19 mouse cellular contexts compared by ENCODE assay signal in genomic region chr17:10406311-10406710, GRCm38 (mm10).
DNase-seq lines count a peak whose midpoint lies in the region; ATAC-seq and TF ChIP-seq lines count a peak whose summit lies in the region.
"Had no signal": no experiment of that assay in that cellular context is flagged by ENCODE, and none has a peak within 500 bp of the region (broad histone marks: within the 10 kb centered on the region; RNA-seq: fewer than 3 reads in every experiment).

No protein-coding gene starts in this region.

- TF ChIP-seq CTCF in hindbrain, postnatal 0 days (IDR thresholded peaks at IDR 0.05; ENCODE audit: low read depth), result no peak

- no peak overlapping the region for H3K4me3 ChIP-seq in hindbrain, postnatal 0 days (ENCODE audit: low read length)
- no peak overlapping the region for H3K4me3 ChIP-seq in hindbrain, embryonic 13.5 days
- no peak overlapping the region for H3K4me3 ChIP-seq in brown adipose tissue, adult 24 weeks (ENCODE audit: insufficient read depth, low read depth, low read length)
- no peak overlapping the region for H3K4me3 ChIP-seq in forebrain, embryonic 16.5 days (replicated peaks; ENCODE audit: low read length)
- H3K4me3 ChIP-seq: embryonic facial prominence, embryonic 13.5 days; heart, embryonic 13.5 days had no signal

- 0 out of 2 replicates have a peak overlapping the region, but pooled peaks have one; percentile 28 for H3K9ac ChIP-seq in hindbrain, postnatal 0 days (replicated peaks; ENCODE audit: low read length)
- H3K9ac ChIP-seq in hindbrain, embryonic 13.5 days, result no peak overlapping the region
- 0 out of 2 replicates have a peak overlapping the region, but pooled peaks have one; percentile 15 for H3K9ac ChIP-seq in forebrain, embryonic 16.5 days (replicated peaks; ENCODE audit: low read depth, low read length)
- H3K9ac ChIP-seq: embryonic facial prominence, embryonic 13.5 days; heart, embryonic 13.5 days had no signal

- peak; percentile 85 for DNase-seq in heart, adult 11 months
- DNase-seq in heart, postnatal 25 days (ENCODE audit: low spot score), result no peak
- DNase-seq in hindbrain, postnatal 0 days (ENCODE audit: low spot score), result no peak
- DNase-seq in cerebellum, postnatal 10 days, result no peak
- no peak for DNase-seq in spleen, postnatal 14 days (ENCODE audit: low spot score in 2 of 2)
- DNase-seq: adrenal gland, postnatal 14 days; B cell, adult 2 months; cerebellum, adult 18-20 months; kidney, adult 8-10 months; kidney, postnatal 25 days; lung, postnatal 36 days; right cerebral cortex, adult 18-20 months had no signal

- no peaks in the 10 kb centered on the region for H3K27me3 ChIP-seq in hindbrain, postnatal 0 days (ENCODE audit: insufficient read depth, low read length)
- H3K27me3 ChIP-seq in hindbrain, embryonic 13.5 days, result no peaks in the 10 kb centered on the region
- H3K27me3 ChIP-seq in forebrain, embryonic 16.5 days (replicated peaks; ENCODE audit: control insufficient read depth, insufficient read depth, low read length), result no peaks in the 10 kb centered on the region
- H3K27me3 ChIP-seq: heart, embryonic 13.5 days; Patski had no signal

- no peak overlapping the region for H3K27ac ChIP-seq in hindbrain, postnatal 0 days
- no peak overlapping the region for H3K27ac ChIP-seq in hindbrain, embryonic 13.5 days
- peak overlapping the region; percentile 86; the same call in 1 of the 2 replicates for H3K27ac ChIP-seq in brown adipose tissue, adult 24 weeks (replicated peaks; ENCODE audit: low read depth, low read length)
- no peak overlapping the region for H3K27ac ChIP-seq in forebrain, embryonic 16.5 days (ENCODE audit: low read length)
- H3K27ac ChIP-seq: embryonic facial prominence, embryonic 13.5 days; heart, embryonic 13.5 days had no signal

- intact Hi-C loops in heart, postnatal 25 days (cut with DNase I), result no loop called here

- WGBS in hindbrain, postnatal 0 days, result 40% methylated on average over 7 of the region's 7 CpGs
- WGBS in hindbrain, embryonic 13.5 days, result 40% methylated on average over 7 of the region's 7 CpGs
- 16% methylated on average over 7 of the region's 7 CpGs for WGBS in forebrain, embryonic 16.5 days

- H3K36me3 ChIP-seq in hindbrain, postnatal 0 days (ENCODE audit: insufficient read depth, low read length), result no peaks in the 10 kb centered on the region
- no peaks in the 10 kb centered on the region for H3K36me3 ChIP-seq in hindbrain, embryonic 13.5 days
- H3K36me3 ChIP-seq in forebrain, embryonic 16.5 days (ENCODE audit: control insufficient read depth, insufficient read depth), result no peaks in the 10 kb centered on the region
- H3K36me3 ChIP-seq: embryonic facial prominence, embryonic 13.5 days; heart, embryonic 13.5 days had no signal

- peaks cover 13% of the 10 kb centered on the region; the same call in 1 of the 2 replicates for H3K4me1 ChIP-seq in hindbrain, postnatal 0 days (ENCODE audit: insufficient read depth, low read length)
- H3K4me1 ChIP-seq in hindbrain, embryonic 13.5 days (replicated peaks), result peaks cover 33% of the 10 kb centered on the region
- peaks cover 31% of the 10 kb centered on the region for H3K4me1 ChIP-seq in brown adipose tissue, adult 24 weeks (ENCODE audit: control insufficient read depth, insufficient read depth, insufficient read length, low read length)
- H3K4me1 ChIP-seq in forebrain, embryonic 16.5 days (replicated peaks; ENCODE audit: control insufficient read depth, insufficient read depth, low read length), result peaks cover 12% of the 10 kb centered on the region; the same call in 1 of the 2 replicates

- H3K4me2 ChIP-seq in hindbrain, postnatal 0 days (ENCODE audit: low read depth, low read length), result no peak overlapping the region
- no peak overlapping the region for H3K4me2 ChIP-seq in hindbrain, embryonic 13.5 days
- H3K4me2 ChIP-seq in forebrain, embryonic 16.5 days (ENCODE audit: low read length), result peak overlapping the region; percentile 23; the same call in 1 of the 2 replicates
- H3K4me2 ChIP-seq: embryonic facial prominence, embryonic 13.5 days; heart, embryonic 13.5 days had no signal

- no peaks in the 10 kb centered on the region for H3K9me3 ChIP-seq in hindbrain, postnatal 0 days (ENCODE audit: low read length)
- H3K9me3 ChIP-seq in hindbrain, embryonic 13.5 days, result no peaks in the 10 kb centered on the region
- H3K9me3 ChIP-seq in forebrain, embryonic 16.5 days (ENCODE audit: control insufficient read depth, low read length), result no peaks in the 10 kb centered on the region
- H3K9me3 ChIP-seq: embryonic facial prominence, embryonic 13.5 days; heart, embryonic 13.5 days had no signal

- ATAC-seq in hindbrain, postnatal 0 days, result no peak
- ATAC-seq in hindbrain, embryonic 13.5 days (ENCODE audit: low FRiP score), result no peak
- ATAC-seq in forebrain, embryonic 16.5 days, result no peak
- ATAC-seq: activated CD4-positive, CD25-positive, alpha-beta regulatory T cell, adult 4 months; Patski had no signal
